Mouse (Mus musculus) MEL-GATA-1-ER (cell line): ENCODE data around the gene Bola1.
"Not testable (repeated sequence)": the region's sequence is repeated elsewhere in the genome, so short reads cannot be mapped to it uniquely, and the experiment has no call there.

Experiments used
- DNase-seq: peaks from one replicate; pipeline ENCODE4 v3.0.0-alpha.2; 2012; ENCODE audit warnings: low read depth; ENCODE audit errors: extremely low read depth

The Bola1 gene

DNA sequence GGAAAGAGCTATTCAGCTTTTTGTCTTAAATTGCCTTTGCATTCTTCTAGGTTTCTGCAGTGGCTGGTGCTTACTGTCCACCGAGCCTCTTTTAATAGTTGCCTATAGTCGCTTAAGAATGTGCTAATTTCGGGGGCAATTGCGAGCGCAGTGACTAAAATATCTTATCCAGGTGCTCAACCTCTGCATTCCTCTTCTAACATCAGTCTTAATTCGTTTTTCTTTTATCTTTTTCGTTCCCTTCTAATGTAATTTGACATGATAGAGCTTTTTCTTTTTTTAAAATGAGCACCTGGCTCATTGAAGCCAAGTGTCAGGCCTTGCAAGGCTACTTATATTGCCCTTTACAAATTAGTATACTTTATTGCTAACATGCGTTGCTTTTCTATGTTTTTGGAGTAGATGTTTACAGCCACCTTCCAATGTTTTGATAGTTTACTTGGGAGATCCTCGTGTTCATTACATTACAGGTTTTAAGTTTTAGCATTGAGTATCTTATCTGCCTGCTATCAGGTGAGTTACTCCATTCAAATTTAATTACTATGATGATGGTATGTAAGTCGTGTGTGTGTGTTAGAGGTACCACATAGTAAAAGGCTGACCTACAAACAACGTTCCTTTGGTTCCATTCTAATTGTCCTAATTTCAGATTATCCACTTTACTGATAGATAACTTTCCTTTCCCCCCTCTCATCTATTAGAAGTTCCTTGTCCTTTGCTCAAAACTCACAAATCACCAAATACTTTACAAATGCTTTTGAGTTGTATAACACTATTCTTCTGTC, 28.0 kb upstream of the Bola1 start:
- DNase-seq = peak; percentile 83

- DNase-seq = not testable (repeated sequence)
These were observed 26.9 kb upstream of the Bola1 start, which contains the start of gene Hist2h3c1 for GRCm38 (mm10) chr3:96246427-96246856. Gene Hist2h3c1, plus strand, starts transcription at chr3:96246685.

DNA sequence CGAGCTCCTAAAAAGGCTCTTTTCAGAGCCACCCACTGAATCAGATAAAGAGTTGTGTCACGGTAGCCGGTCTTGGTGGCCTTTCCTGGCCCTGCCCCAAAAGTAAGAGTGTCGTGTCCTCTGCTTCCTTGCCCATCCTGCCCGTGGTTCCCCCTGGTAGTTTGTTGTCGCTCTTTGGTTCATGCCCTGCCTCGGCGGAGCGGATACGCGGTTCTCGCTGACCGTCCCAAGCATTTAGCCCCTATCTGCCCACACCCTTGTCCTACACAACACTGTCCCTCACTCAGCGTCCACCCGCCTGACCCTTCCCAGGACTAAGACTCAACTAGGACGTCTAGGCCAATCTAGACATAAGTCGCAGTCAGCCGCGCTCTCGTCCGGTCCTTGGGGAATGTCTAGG, 26.5 kb upstream of the Bola1 start:
- DNase-seq = not testable (repeated sequence)

DNA sequence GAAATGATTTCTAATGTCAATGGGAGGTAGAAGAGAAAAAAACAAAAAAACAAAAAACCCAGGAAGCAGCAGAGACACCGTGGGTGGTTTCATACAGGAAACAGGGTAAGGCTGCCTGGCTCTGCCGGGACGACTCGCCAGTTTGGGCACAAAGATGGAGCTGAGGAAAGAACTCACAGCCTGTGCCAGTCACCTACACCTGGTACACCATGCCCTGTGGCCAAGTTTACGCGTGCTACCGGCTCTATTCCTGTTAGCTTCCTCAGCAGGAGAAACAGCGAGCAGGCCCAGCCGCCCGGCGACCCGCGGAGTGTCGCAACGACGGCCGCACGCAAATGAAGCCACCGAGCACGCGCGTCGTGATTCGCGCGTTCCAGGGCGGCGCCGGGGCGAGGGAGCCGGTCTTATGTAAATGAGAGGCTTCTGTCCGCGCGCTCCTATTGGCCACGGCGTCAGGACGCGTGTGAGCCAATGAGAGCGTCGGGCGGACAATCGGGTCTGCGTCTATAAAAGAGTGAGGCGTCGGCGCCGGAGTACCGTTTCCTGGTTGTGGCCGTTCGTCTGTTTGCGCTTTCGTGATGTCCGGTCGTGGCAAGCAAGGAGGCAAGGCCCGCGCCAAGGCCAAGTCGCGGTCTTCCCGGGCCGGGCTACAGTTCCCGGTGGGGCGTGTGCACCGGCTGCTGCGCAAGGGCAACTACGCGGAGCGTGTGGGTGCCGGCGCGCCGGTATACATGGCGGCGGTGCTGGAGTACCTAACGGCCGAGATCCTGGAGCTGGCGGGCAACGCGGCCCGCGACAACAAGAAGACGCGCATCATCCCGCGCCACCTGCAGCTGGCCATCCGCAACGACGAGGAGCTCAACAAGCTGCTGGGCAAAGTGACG, 25.7 kb upstream of the Bola1 start, which contains the start of gene Hist2h2aa1:
Hist2h2aa1 (plus strand) TSS at position 495 of the 884 bp plus-strand sequence.
- DNase-seq = peak; percentile 94

GRCm38 (mm10) chr3:96243921-96244572, 24.5 kb upstream of the Bola1 start:
- DNase-seq = no peak

GRCm38 (mm10) chr3:96240799-96241197, 21.3 kb upstream of the Bola1 start:
- no peak for DNase-seq

DNA sequence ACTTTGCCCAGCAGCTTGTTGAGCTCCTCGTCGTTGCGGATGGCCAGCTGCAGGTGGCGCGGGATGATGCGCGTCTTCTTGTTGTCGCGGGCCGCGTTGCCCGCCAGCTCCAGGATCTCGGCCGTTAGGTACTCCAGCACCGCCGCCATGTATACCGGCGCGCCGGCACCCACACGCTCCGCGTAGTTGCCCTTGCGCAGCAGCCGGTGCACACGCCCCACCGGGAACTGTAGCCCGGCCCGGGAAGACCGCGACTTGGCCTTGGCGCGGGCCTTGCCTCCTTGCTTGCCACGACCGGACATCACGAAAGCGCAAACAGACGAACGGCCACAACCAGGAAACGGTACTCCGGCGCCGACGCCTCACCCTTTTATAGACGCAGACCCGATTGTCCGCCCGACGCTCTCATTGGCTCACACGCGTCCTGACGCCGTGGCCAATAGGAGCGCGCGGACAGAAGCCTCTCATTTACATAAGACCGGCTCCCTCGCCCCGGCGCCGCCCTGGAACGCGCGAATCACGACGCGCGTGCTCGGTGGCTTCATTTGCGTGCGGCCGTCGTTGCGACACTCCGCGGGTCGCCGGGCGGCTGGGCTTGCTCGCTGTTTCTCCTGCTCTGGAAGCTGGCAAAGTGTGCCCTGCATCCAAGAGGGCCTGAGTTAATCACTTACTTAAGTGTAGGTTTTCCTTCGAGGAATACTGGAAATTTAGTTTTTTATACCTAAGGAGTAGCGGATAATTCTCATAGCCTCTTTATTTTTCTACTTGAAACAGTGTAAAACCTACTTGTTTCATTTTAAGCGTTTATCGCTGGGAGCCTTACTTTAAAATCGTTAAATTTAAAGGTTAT, 20.7 kb upstream of the Bola1 start, which contains the start of gene Hist2h2aa2:
Hist2h2aa2 (minus strand) TSS at position 328 of the 850 bp plus-strand sequence.
- peak; percentile 91 for DNase-seq

DNA sequence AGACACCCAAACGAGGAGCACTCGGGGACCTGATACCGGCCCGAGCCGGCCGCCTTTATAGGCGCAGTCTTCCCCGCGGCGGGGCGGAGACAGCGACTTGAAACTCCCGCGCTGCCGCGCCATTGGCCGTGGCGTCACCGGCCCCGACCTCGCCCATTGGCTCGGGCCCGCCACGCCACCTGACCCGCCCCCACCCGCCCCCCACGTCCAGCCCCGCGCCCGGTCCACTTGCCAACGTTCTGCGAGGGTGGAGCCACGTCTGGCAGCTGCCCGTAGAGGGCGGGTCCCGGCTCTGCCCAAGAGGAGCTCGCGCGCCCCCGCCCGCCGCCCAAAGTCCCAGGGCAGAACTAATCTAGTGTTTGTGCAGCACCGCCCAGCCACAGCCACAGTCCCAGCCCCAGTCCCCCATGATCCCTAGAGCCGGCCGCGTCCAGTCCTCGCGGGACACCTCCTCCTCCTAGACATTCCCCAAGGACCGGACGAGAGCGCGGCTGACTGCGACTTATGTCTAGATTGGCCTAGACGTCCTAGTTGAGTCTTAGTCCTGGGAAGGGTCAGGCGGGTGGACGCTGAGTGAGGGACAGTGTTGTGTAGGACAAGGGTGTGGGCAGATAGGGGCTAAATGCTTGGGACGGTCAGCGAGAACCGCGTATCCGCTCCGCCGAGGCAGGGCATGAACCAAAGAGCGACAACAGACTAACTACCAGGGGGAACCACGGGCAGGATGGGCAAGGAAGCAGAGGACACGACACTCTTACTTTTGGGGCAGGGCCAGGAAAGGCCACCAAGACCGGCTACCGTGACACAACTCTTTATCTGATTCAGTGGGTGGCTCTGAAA, 19.7 kb upstream of the Bola1 start, which contains the start of gene Hist2h3c2:
Hist2h3c2 (minus strand) TSS at position 174 of the 840 bp plus-strand sequence.
- DNase-seq = not testable (repeated sequence)

DNA sequence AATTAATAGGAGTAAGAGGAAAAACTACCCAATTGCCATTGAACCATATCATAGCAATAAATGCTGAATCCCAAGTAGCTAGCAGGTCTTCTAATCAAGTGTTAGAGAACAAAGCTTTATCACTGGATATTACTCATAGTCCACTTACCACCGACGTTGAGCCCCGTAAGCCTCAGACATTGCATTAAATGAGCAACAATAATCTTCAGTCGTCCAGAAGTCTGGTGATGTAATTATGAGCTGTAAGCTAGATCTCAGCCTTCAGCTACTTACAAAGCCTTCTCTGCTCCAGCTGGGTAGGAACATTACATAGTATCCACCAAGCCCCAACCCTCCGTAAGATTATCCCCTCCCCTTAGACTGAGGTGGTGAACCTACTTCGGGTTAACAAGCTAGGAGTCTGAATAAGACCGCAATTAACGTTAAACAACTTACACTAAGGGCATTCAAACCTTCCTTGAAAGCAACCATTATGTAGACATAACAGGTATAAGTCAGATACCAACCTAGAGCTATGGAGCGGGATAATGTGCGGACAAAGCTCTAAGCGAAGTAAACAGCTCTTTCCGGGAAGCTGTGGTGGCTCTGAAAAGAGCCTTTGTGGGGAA, 18.5 kb upstream of the Bola1 start:
- peak; percentile 95 for DNase-seq

DNA sequence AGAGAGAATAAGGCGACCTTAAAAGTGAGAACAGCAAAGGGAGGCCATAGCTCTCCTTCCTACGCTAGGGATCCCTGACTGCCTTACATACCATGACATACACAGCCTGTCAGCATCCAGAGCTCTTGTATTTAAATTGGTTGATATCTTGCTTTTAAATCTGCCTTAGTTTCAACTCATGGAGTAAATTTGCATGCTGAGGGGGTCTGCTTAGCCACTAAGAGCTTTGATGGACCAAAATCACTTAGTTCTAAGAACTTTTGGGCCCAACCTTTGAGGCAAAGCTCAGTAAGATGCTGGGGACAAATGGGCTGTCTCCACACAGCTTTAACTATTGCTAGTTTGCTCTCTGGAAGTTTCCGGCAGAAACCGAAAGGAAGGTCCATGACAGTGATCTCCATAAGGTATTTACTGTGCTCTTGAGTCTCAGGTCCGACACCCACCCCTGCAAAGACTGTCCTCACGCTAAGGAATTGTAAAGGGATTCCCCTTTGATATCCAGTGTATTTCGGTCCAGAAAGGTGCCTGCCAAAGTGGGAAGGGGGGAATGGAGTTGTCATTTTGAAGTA, 17.9 kb upstream of the Bola1 start:
- peak; percentile 85 for DNase-seq

GRCm38 (mm10) chr3:96236834-96237334, 17.4 kb upstream of the Bola1 start:
- DNase-seq = no peak

GRCm38 (mm10) chr3:96235836-96236235, 16.3 kb upstream of the Bola1 start:
- DNase-seq = no peak

DNA sequence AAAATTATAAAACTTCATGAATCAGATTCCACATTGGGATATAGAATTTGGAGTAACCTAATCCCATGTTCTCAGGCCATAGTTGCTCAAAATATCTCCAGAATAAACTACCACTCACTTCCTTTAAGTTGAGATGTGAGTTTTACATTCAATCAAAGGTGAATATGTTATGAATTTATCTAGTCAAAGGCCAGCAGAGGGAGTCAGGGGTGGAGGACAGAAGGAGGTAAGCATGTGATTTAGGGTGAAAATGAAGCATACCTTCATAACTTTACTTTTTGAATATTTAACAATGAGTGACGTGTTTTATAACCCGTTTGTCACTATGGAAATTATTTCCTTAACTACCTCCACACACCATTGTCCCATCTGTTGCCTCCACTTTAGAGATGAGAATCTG, 15.4 kb upstream of the Bola1 start:
- DNase-seq = no peak

GRCm38 (mm10) chr3:96231758-96232120, 12.2 kb upstream of the Bola1 start:
- no peak for DNase-seq

DNA sequence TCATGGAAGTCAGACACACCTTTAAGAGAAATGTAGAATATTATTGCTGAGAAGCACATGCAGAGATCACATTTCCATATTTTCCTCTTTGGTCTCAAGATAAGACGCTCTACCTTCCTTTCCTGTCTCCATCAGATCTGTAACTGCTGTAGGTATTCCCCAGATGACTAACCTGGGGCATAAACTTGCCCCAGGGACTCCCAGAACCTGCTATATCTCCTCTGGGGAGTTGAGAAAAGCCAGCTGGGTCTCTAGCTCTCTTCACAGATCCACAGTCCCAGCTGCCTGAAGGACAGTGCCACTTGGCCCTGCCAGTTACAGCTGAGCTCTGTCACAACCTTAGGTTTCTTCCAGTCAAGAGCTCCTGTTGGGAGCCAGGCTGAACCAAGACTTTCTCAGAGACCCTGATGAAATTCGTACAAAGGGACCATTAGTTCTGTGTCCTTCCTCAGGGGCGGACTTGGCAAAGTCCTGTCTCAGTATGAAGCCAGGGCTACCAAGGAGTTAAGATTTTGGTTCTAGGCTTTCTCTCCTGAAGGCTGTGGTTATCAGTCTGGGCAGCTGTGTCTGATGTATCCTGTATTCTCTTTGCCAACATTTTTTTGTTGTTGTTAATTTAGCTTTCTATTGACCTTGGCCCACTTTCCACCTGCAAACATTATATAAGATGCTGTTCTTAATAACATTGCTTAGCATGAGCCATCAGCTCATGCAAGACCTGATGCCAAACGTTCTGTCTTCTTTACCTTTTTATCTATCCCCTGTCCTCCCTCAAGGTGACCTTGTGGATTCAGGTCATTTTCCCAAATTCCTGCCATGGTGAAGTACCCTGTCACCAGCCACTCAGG, 11.6 kb upstream of the Bola1 start:
- DNase-seq = no peak

- DNase-seq = no peak
These were observed 10.9 kb upstream of the Bola1 start for GRCm38 (mm10) chr3:96230404-96230803.

- no peak for DNase-seq
These were observed 9.3 kb upstream of the Bola1 start for GRCm38 (mm10) chr3:96228828-96229227.
